Mouse (Mus musculus) hindbrain, embryonic 14.5 days (tissue): ENCODE results near the gene Dbi. TPM values are rescaled to one million over a fixed set of nuclear protein-coding genes. Genes with fewer than 3 reads are reported as not detected.
A peak's percentile ranks its signal among the peaks of the same experiment; 100 is the strongest.

Source experiments
- ATAC-seq: fragments of 200-750 bp; cut with Nextera tagmentation; 2 replicates; pipeline ENCODE4 v1.8.0; 2017; ENCODE audit warnings: moderate number of reproducible peaks, mild to moderate bottlenecking, moderate TSS enrichment, moderate library complexity; ENCODE audit not compliant: low FRiP score
- DNase-seq: peaks from one replicate; pipeline ENCODE4 v3.0.0-alpha.2; 2015; ENCODE audit warnings: low spot score
- H3K27ac ChIP-seq: fragments of 300-500 bp; sonication (generic); 2 replicates; pipeline ENCODE4 v1.5.1; 2014; ENCODE audit warnings: mild to moderate bottlenecking, moderate library complexity
- H3K27me3 ChIP-seq: fragments of 300-500 bp; sonication (generic); 2 replicates; pipeline ENCODE4 v1.6.1; 2014; ENCODE audit warnings: mild to moderate bottlenecking, low read length, mixed read lengths; ENCODE audit not compliant: control insufficient read depth, insufficient read depth
- H3K36me3 ChIP-seq: fragments of 300-500 bp; sonication (generic); replicated peaks from 2 replicates; pipeline ENCODE4 v1.6.1; 2014; ENCODE audit not compliant: control insufficient read depth, insufficient read depth
- H3K4me1 ChIP-seq: fragments of 300-500 bp; sonication (generic); replicated peaks from 2 replicates; pipeline ENCODE4 v1.6.1; 2014; ENCODE audit warnings: antibody characterized with exemption, low read length, mixed read lengths; ENCODE audit not compliant: control insufficient read depth, insufficient read depth
- H3K4me2 ChIP-seq: fragments of 300-500 bp; sonication (generic); replicated peaks from 2 replicates; pipeline ENCODE4 v1.6.1; 2014; ENCODE audit warnings: mild to moderate bottlenecking, moderate library complexity
- H3K4me3 ChIP-seq: fragments of 300-500 bp; sonication (generic); replicated peaks from 2 replicates; pipeline ENCODE4 v1.5.1; 2014; ENCODE audit warnings: mild to moderate bottlenecking, low read length
- H3K9ac ChIP-seq: fragments of 300-500 bp; sonication (generic); 2 replicates; pipeline ENCODE4 v1.6.1; 2014
- H3K9me3 ChIP-seq: fragments of 300-500 bp; sonication (generic); 2 replicates; pipeline ENCODE4 v1.6.1; 2016; ENCODE audit warnings: low read length; ENCODE audit not compliant: control insufficient read depth
- WGBS: fragments of 180-500 bp; shearing (Covaris S2); extraction: QIAGEN DNeasy Blood & Tissue Kit; methylation state at CpG from one replicate; pipeline ENCODE4 v1.1.7; 2014; 5-methylcytosine and 5-hydroxymethylcytosine counted together
- polyA plus RNA-seq: library from polyadenylated mRNA; unstranded; fragments of >200 nt; fragmentation: Nextera tagmentation; extraction: Ambion mirVana; gene quantifications from 2 replicates; pipeline ENCODE4 v1.2.1, GENCODE M21; 2014

Gene Dbi
- 1,408 and 1,660 TPM in 2 replicates for polyA plus RNA-seq

GRCm38 (mm10) chr1:120120969-120121811 lies at the start of gene Dbi, which contains the start of gene 3110009E18Rik:
Gene Dbi (minus strand): TSS chr1:120121078.
Gene 3110009E18Rik (plus strand): TSS chr1:120121187.
- ATAC-seq, result peak; percentile 95
- 2% methylated on average over 52 of the region's 52 CpGs for WGBS
- no peaks in the 10 kb centered on the region for H3K27me3 ChIP-seq

GRCm38 (mm10) chr1:120170307-120170706 lies 49.4 kb upstream of the Dbi start:
- ATAC-seq (no peak), DNase-seq (no peak)
- Histone ChIP-seq H3K4me2 (no peak overlapping the region), H3K9ac (no peak overlapping the region), H3K27ac (no peak overlapping the region), H3K4me1 (no peaks in the 10 kb centered on the region), H3K4me3 (no peak overlapping the region), H3K36me3 (no peaks in the 10 kb centered on the region), H3K9me3 (no peaks in the 10 kb centered on the region), H3K27me3 (no peaks in the 10 kb centered on the region)
- 82% methylated on average over 7 of the region's 7 CpGs for WGBS

More at GRCm38 (mm10) chr1:120120969-120121811, at the start of gene Dbi, which contains the start of gene 3110009E18Rik:
- Histone ChIP-seq H3K27ac (peak within 1 kb of the TSS; percentile 84), H3K4me3 (peak within 1 kb of the TSS; percentile 47), H3K4me2 (peak within 1 kb of the TSS; percentile 79), H3K4me1 (peaks cover 18% of the 10 kb centered on the region), H3K9me3 (no peaks in the 10 kb centered on the region), H3K36me3 (no peaks in the 10 kb centered on the region), H3K9ac (peak within 1 kb of the TSS; percentile 72)
- DNase-seq, result peak; percentile 98

- Histone ChIP-seq H3K36me3 (no peaks in the 10 kb centered on the region), H3K9ac (no peak overlapping the region)
Measured at GRCm38 (mm10) chr1:120168674-120169073, 47.8 kb upstream of the Dbi start.

GRCm38 (mm10) chr1:120168016-120168415 lies 47.1 kb upstream of the Dbi start:
- Histone ChIP-seq H3K36me3 (no peaks in the 10 kb centered on the region), H3K9ac (no peak overlapping the region), H3K27me3 (no peaks in the 10 kb centered on the region), H3K4me1 (no peaks in the 10 kb centered on the region), H3K4me2 (no peak overlapping the region), H3K4me3 (no peak overlapping the region), H3K27ac (no peak overlapping the region), H3K9me3 (no peaks in the 10 kb centered on the region)
- no peak for DNase-seq
- no peak for ATAC-seq
- 66% methylated on average over 4 of the region's 4 CpGs for WGBS

More at GRCm38 (mm10) chr1:120168674-120169073, 47.8 kb upstream of the Dbi start:
- Histone ChIP-seq H3K4me1 (no peaks in the 10 kb centered on the region), H3K27me3 (no peaks in the 10 kb centered on the region), H3K4me2 (no peak overlapping the region), H3K9me3 (no peaks in the 10 kb centered on the region), H3K4me3 (no peak overlapping the region), H3K27ac (no peak overlapping the region)
- ATAC-seq (no peak), DNase-seq (no peak)
- WGBS, result 95% methylated on average over 7 of the region's 7 CpGs

GRCm38 (mm10) chr1:120162616-120163015 lies 41.7 kb upstream of the Dbi start:
- ATAC-seq, result no peak
- DNase-seq, result no peak
- H3K27me3 ChIP-seq, result no peaks in the 10 kb centered on the region

GRCm38 (mm10) chr1:120161502-120161901 lies 40.6 kb upstream of the Dbi start:
- Histone ChIP-seq H3K4me2 (no peak overlapping the region), H3K27me3 (no peaks in the 10 kb centered on the region), H3K36me3 (no peaks in the 10 kb centered on the region), H3K27ac (no peak overlapping the region), H3K9ac (no peak overlapping the region), H3K9me3 (no peaks in the 10 kb centered on the region), H3K4me3 (no peak overlapping the region), H3K4me1 (no peaks in the 10 kb centered on the region)
- 98% methylated on average over 5 of the region's 5 CpGs for WGBS
- DNase-seq (no peak), ATAC-seq (no peak)

More at GRCm38 (mm10) chr1:120162616-120163015, 41.7 kb upstream of the Dbi start:
- WGBS, result 78% methylated on average over 1 of the region's 1 CpGs
- Histone ChIP-seq H3K9me3 (no peaks in the 10 kb centered on the region), H3K4me3 (no peak overlapping the region), H3K36me3 (no peaks in the 10 kb centered on the region), H3K4me1 (no peaks in the 10 kb centered on the region), H3K4me2 (no peak overlapping the region), H3K27ac (no peak overlapping the region), H3K9ac (no peak overlapping the region)

GRCm38 (mm10) chr1:120158474-120159127 lies 37.7 kb upstream of the Dbi start:
- Histone ChIP-seq H3K27me3 (no peaks in the 10 kb centered on the region), H3K9ac (no peak overlapping the region), H3K4me2 (no peak overlapping the region), H3K4me1 (no peaks in the 10 kb centered on the region), H3K9me3 (no peaks in the 10 kb centered on the region), H3K27ac (no peak overlapping the region), H3K4me3 (no peak overlapping the region), H3K36me3 (no peaks in the 10 kb centered on the region)
- WGBS, result 89% methylated on average over 9 of the region's 9 CpGs
- no peak for DNase-seq
- ATAC-seq, result no peak

- H3K9me3 ChIP-seq, result no peaks in the 10 kb centered on the region
- no peak overlapping the region for H3K4me2 ChIP-seq
- H3K4me3 ChIP-seq, result no peak overlapping the region
- H3K36me3 ChIP-seq, result no peaks in the 10 kb centered on the region
- peak; percentile 58 for DNase-seq
- 16% methylated on average over 1 of the region's 1 CpGs for WGBS
- H3K4me1 ChIP-seq, result no peaks in the 10 kb centered on the region
- no peak for ATAC-seq
- no peaks in the 10 kb centered on the region for H3K27me3 ChIP-seq
- no peak overlapping the region for H3K9ac ChIP-seq
- H3K27ac ChIP-seq, result no peak overlapping the region
Measured at GRCm38 (mm10) chr1:120155325-120155724, 34.4 kb upstream of the Dbi start.

GRCm38 (mm10) chr1:120154232-120154631 lies 33.4 kb upstream of the Dbi start:
- H3K4me3 ChIP-seq, result no peak overlapping the region
- no peaks in the 10 kb centered on the region for H3K36me3 ChIP-seq
- H3K4me1 ChIP-seq, result no peaks in the 10 kb centered on the region
- H3K27me3 ChIP-seq, result no peaks in the 10 kb centered on the region
- no peak overlapping the region for H3K4me2 ChIP-seq
- H3K27ac ChIP-seq, result no peak overlapping the region
- ATAC-seq (no peak), DNase-seq (peak; percentile 48)
- H3K9ac ChIP-seq, result no peak overlapping the region
- H3K9me3 ChIP-seq, result no peaks in the 10 kb centered on the region
